Mouse (Mus musculus) midbrain, postnatal 0 days (tissue): Measurements from ENCODE around the gene Sap30l. TPM values are rescaled to one million over a fixed set of nuclear protein-coding genes. Genes with fewer than 3 reads are reported as not detected.

Experiments
- ATAC-seq: fragments of 200-750 bp; cut with Nextera tagmentation; 2 replicates; pipeline ENCODE4 v1.8.0; 2017; ENCODE audit warnings: moderate number of reproducible peaks, mild to moderate bottlenecking, moderate TSS enrichment, moderate library complexity; ENCODE audit not compliant: low FRiP score
- DNase-seq: peaks from one replicate; pipeline ENCODE4 v3.0.0-alpha.2; 2015; ENCODE audit warnings: low spot score
- H3K27ac ChIP-seq: fragments of 300-500 bp; sonication (generic); 2 replicates; pipeline ENCODE4 v1.5.1; 2014; ENCODE audit warnings: low read depth, mild to moderate bottlenecking, low read length, mixed read lengths
- H3K27me3 ChIP-seq: fragments of 300-500 bp; sonication (generic); 2 replicates; pipeline ENCODE4 v1.6.1; 2014; ENCODE audit warnings: low read length, control low read depth, mixed read lengths; ENCODE audit not compliant: insufficient read depth
- H3K36me3 ChIP-seq: fragments of 300-500 bp; sonication (generic); 2 replicates; pipeline ENCODE4 v1.6.1; 2014; ENCODE audit warnings: low read length, control low read depth, mixed read lengths; ENCODE audit not compliant: insufficient read depth
- H3K4me1 ChIP-seq: fragments of 300-500 bp; sonication (generic); 2 replicates; pipeline ENCODE4 v1.6.1; 2014; ENCODE audit warnings: mild to moderate bottlenecking, control low read depth, antibody characterized with exemption, low read length, mixed read lengths; ENCODE audit not compliant: insufficient read depth
- H3K4me2 ChIP-seq: fragments of 300-500 bp; sonication (generic); 2 replicates; pipeline ENCODE4 v1.6.1; 2014; ENCODE audit warnings: low read depth, mild to moderate bottlenecking, low read length, mixed read lengths; ENCODE audit not compliant: poor library complexity, severe bottlenecking
- H3K4me3 ChIP-seq: fragments of 300-500 bp; sonication (generic); 2 replicates; pipeline ENCODE4 v1.5.1; 2014; ENCODE audit warnings: low read depth, mild to moderate bottlenecking, low read length, moderate library complexity
- H3K9ac ChIP-seq: fragments of 300-500 bp; sonication (generic); replicated peaks from 2 replicates; pipeline ENCODE4 v1.6.1; 2014; ENCODE audit warnings: mild to moderate bottlenecking, low read length, moderate library complexity, mixed read lengths; ENCODE audit not compliant: poor library complexity, severe bottlenecking
- H3K9me3 ChIP-seq: fragments of 300-500 bp; sonication (generic); 2 replicates; pipeline ENCODE4 v1.6.1; 2016; ENCODE audit warnings: low read length, control low read depth
- CTCF ChIP-seq: IDR thresholded peaks from 2 replicates; pipeline ENCODE4 v1.5.1; 2016; ENCODE audit warnings: antibody characterized with exemption, mild to moderate bottlenecking
- WGBS: fragments of 180-500 bp; shearing (Covaris S2); extraction: QIAGEN DNeasy Blood & Tissue Kit; methylation state at CpG from one replicate; pipeline ENCODE4 v1.1.7; 2014; 5-methylcytosine and 5-hydroxymethylcytosine counted together
- polyA plus RNA-seq: library from polyadenylated mRNA; unstranded; fragments of >200 nt; fragmentation: Nextera tagmentation; extraction: Ambion mirVana; gene quantifications from 2 replicates; pipeline ENCODE4 v1.2.1, GENCODE M21; 2015
- total RNA-seq: library from RNA; depleted of rRNA; stranded (reverse); fragments of >200 nt; gene quantifications from 2 replicates; pipeline ENCODE4 v1.2.3, GENCODE M21; 2014

The Sap30l gene
- total and polyA plus RNA-seq, 2 experiments from 2014 or later, result 11.6 to 35.1 TPM

DNA sequence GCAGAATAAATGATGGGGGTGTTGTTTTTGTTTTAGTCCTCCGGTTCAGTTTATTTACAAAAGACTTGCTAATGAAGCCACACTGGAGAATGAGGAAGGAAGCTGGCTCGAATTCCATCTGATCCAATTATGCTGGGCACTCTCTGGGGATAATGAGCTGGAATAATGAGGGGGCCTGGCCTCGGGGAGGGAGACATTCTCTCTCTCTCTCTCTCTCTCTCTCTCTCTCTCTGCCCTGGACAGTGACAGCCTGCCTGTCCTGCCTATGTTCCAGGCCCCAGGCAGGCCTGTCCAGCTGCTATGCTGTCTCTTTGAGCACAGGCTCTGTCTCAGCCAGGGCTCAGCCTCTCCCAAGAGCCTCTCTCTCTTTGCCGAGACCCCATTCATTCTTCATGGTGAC lies 27.5 kb upstream of the Sap30l start:
- H3K9ac ChIP-seq, result no peak overlapping the region
- H3K4me3 ChIP-seq, result no peak overlapping the region
- DNase-seq (peak; percentile 72), ATAC-seq (no peak)
- H3K27ac ChIP-seq, result no peak overlapping the region
- no peaks in the 10 kb centered on the region for H3K9me3 ChIP-seq
- H3K4me2 ChIP-seq, result no peak overlapping the region
- no peaks in the 10 kb centered on the region for H3K27me3 ChIP-seq
- no peaks in the 10 kb centered on the region for H3K4me1 ChIP-seq
- H3K36me3 ChIP-seq, result 0 out of 2 replicates have a peak, but pooled peaks cover 4% of the 10 kb centered on the region
- TF ChIP-seq CTCF, result no peak
- WGBS, result 9% methylated on average over 4 of the region's 4 CpGs

DNA sequence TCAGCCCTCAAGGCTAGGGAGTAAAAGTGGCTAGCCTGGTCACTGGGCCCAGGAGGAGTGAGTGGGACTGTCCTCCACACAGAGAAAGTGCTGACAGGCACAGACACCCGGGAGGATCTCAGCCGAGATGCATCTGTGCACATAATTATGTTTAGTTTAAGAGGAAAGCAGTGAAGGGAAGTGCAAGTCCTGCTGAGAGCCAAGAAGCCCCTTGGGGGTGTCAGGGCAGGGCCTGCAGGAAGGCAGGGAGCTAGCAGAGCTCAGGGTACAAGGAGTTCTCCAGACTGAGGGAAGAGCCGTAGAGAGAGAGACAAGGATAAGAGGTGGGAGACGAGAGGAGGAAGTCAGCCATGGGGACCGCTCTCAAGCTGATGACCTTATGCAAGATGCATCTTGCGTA lies 25.6 kb upstream of the Sap30l start:
- H3K9me3 ChIP-seq, result no peaks in the 10 kb centered on the region
- DNase-seq, result no peak
- WGBS, result 66% methylated on average over 6 of the region's 6 CpGs
- no peak overlapping the region for H3K27ac ChIP-seq
- no peak for TF ChIP-seq CTCF
- no peaks in the 10 kb centered on the region for H3K27me3 ChIP-seq
- H3K4me3 ChIP-seq, result no peak overlapping the region
- H3K4me2 ChIP-seq, result no peak overlapping the region
- no peak overlapping the region for H3K9ac ChIP-seq
- H3K36me3 ChIP-seq, result no peaks in the 10 kb centered on the region
- no peak for ATAC-seq
- no peaks in the 10 kb centered on the region for H3K4me1 ChIP-seq

DNA sequence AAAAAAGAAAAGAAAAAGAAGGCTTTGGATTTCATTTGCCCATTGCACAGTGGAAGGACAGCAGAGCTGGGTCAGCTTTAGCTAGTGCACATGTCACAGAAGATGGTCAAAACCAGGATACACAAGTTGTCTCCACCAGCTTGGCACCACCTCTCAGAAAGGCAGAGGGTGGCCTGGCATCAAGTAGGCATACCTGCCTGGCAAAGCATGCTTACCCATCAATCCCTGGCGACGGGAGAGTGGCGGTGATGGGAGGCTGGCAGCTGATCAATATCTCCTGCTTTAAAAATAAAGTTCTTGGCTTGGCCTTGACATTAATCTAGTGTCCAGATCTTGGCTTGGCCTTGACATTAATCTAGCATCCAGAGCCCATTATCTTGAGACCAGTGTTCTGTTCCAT lies 24.9 kb upstream of the Sap30l start:
- Histone ChIP-seq H3K27ac (no peak overlapping the region), H3K4me1 (no peaks in the 10 kb centered on the region), H3K27me3 (no peaks in the 10 kb centered on the region), H3K9ac (no peak overlapping the region; the same call in 1 of the 2 replicates), H3K9me3 (no peaks in the 10 kb centered on the region), H3K4me2 (no peak overlapping the region), H3K36me3 (no peaks in the 10 kb centered on the region), H3K4me3 (no peak overlapping the region)
- WGBS, result 88% methylated on average over 3 of the region's 3 CpGs
- no peak for ATAC-seq
- no peak for TF ChIP-seq CTCF
- DNase-seq, result no peak

DNA sequence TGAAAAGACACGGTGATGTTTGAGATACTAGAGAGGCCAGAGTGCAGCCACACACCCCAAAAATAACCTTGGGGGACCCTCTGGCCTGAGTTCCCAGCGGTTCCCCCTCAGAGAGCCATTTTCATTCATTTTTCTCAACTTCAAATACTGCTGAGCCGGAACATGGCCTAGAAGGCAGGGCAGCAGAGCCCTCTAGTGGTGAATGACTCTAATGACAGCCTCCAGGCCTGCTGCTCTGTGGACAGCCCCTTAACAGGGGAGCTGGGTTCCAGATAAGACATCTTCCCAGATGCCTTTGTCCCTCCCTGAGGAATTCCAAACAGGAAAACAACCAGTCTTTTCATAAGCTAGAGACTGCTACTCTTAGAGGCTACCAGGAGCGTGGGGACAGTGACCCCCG lies 23.1 kb upstream of the Sap30l start:
- Histone ChIP-seq H3K4me2 (no peak overlapping the region), H3K9me3 (no peaks in the 10 kb centered on the region), H3K4me1 (no peaks in the 10 kb centered on the region), H3K9ac (no peak overlapping the region), H3K27ac (no peak overlapping the region), H3K27me3 (no peaks in the 10 kb centered on the region), H3K4me3 (no peak overlapping the region), H3K36me3 (peaks cover 5% of the 10 kb centered on the region; the same call in 1 of the 2 replicates)
- peak; percentile 96 for TF ChIP-seq CTCF
- peak; percentile 41; the same call in 1 of the 2 replicates for ATAC-seq
- WGBS, result 26% methylated on average over 5 of the region's 5 CpGs
- peak; percentile 88 for DNase-seq

- 91% methylated on average over 14 of the region's 14 CpGs for WGBS
- H3K27me3 ChIP-seq, result no peaks in the 10 kb centered on the region
Observed at GRCm38 (mm10) chr11:57779824-57780223, 21.6 kb upstream of the Sap30l start.

GRCm38 (mm10) chr11:57786616-57787418 lies 14.6 kb upstream of the Sap30l start:
- H3K27me3 ChIP-seq, result no peaks in the 10 kb centered on the region
- ATAC-seq (peak; percentile 79), DNase-seq (peak; percentile 84)
- H3K27ac ChIP-seq, result peak overlapping the region; percentile 85
- 0 out of 2 replicates have a peak overlapping the region, but pooled peaks have one; percentile 4 for H3K4me2 ChIP-seq
- peaks cover 4% of the 10 kb centered on the region; the same call in 1 of the 2 replicates for H3K36me3 ChIP-seq
- H3K9me3 ChIP-seq, result no peaks in the 10 kb centered on the region
- TF ChIP-seq CTCF, result peak; percentile 80
- H3K4me1 ChIP-seq, result peaks cover 10% of the 10 kb centered on the region; the same call in 1 of the 2 replicates
- H3K4me3 ChIP-seq, result no peak overlapping the region
- H3K9ac ChIP-seq, result peak overlapping the region; percentile 54
- WGBS, result 15% methylated on average over 18 of the region's 18 CpGs

More at GRCm38 (mm10) chr11:57779824-57780223, 21.6 kb upstream of the Sap30l start:
- no peak overlapping the region for H3K9ac ChIP-seq
- H3K4me2 ChIP-seq, result no peak overlapping the region
- DNase-seq, result no peak
- H3K36me3 ChIP-seq, result peaks cover 5% of the 10 kb centered on the region; the same call in 1 of the 2 replicates
- H3K27ac ChIP-seq, result no peak overlapping the region
- TF ChIP-seq CTCF, result no peak
- no peaks in the 10 kb centered on the region for H3K9me3 ChIP-seq
- H3K4me1 ChIP-seq, result no peaks in the 10 kb centered on the region
- H3K4me3 ChIP-seq, result no peak overlapping the region
- no peak for ATAC-seq
